Mouse (Mus musculus): ENCODE results near the gene Stat5a.

DNA sequence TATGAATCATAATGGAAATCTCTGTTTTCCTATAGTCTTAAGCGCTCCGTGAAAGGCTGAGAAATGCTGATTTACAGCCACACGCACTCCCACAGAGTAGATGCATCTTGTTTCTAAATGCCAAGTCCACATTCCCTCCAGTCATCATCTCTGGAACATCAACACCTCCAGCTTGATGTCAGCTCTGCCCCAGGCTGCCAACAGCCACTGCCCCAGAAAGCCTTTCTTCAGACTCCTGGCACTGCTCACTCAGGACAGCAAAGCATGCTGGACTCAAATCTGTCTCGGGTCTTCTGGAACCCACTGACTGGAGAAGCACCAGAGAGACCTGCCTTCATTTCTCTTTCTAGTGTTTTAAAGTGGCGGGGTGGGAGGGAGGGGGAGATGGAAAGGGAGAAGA lies 33.3 kb downstream of the Stat5a start:
- no peak for TF ChIP-seq POLR2A (IDR thresholded peaks at IDR 0.05; ENCODE audit: borderline replicate concordance, extremely low read depth, insufficient read depth, insufficient read length, poor library complexity, severe bottlenecking)
- TF ChIP-seq CTCF (IDR thresholded peaks at IDR 0.05; ENCODE audit: borderline replicate concordance, extremely low read depth, insufficient read depth, insufficient read length), result no peak

Data from brain, embryonic 14.5 days (tissue).